Mouse (Mus musculus): ENCODE measurements around the gene Cadm1.

Cadm1 gene

DNA sequence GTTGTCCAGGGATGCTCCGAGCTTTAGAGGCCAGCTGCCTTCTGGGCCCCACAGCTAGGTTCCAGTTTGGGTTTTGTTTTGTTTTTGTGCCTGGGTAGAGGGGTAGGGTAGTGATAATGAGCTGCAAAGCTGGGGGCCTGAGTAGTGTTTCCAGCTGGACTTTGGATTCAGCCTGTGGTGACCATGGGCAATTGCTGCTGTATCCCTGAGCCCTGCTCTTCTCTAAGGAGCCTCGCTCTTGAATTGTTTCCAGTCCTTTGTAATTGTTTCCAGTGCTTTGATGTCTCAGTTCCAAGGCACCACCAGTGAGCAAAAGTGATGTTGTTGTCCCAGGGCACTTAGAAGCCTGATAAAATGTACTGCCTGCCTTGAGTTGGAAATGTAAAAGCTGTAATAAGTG lies 331.8 kb downstream of the Cadm1 start:
- no peak for DNase-seq (ENCODE audit: low read depth, low spot score)

GRCm38 (mm10) chr9:47866001-47866400 lies 336.0 kb downstream of the Cadm1 start:
- DNase-seq (ENCODE audit: low read depth, low spot score) = no peak

DNA sequence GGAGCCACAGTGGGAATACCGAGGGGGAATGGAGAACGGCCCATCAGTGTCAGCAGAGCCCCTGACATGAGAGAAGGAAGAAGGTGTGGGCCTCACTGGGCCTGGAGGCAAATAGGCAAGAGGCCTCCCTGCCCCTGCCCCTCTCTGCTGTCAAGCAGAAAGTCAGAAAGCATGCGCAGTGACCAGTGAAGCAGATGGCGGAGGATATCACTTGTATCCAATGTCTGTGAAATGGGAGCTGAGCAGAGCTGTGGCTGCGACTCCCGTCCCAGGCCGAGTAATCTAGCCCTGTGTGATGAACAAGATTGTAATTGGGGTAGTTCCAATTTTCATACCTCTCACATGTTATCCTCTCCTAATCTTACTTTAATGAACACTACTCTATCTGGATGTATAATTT lies 337.5 kb downstream of the Cadm1 start:
- no peak for DNase-seq (ENCODE audit: low read depth, low spot score)

GRCm38 (mm10) chr9:47869661-47870060 lies 339.7 kb downstream of the Cadm1 start:
- DNase-seq (ENCODE audit: low read depth, low spot score) = no peak

DNA sequence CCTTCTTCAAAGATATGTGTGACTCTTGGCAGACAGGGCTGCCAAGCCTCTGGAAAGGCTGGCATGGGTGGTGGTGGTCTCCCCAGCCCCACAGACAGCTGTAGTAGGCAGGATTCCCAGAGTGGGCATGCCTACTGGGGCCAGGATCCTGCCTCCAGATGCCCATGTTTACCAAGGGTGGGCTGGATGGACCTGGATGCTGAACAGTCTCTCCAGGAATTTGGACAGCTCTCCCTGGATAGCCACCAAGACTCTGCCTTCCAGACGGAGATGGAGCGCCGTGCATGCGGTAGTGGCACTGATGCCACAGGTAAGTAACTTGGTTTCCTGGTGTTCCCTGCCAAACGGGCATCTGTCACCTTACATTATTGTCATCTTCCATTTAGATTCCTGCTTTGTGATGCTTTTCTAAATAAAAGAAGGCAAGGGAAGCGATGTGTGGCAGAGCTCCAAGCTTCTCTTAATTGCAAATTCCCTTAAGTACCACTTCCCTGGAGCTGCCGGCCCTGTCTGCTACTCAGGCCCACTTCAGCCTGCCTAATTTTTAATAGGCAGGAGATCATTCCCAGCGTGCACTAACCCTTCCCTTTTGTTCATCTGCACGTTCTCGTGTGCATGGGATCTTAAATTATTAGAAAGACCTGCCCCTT lies 346.7 kb downstream of the Cadm1 start:
- no peak for DNase-seq (ENCODE audit: low read depth, low spot score)

GRCm38 (mm10) chr9:47880171-47880570 lies 350.2 kb downstream of the Cadm1 start:
- DNase-seq (ENCODE audit: low read depth, low spot score) = no peak

GRCm38 (mm10) chr9:47882372-47882771 lies 352.4 kb downstream of the Cadm1 start:
- no peak for DNase-seq (ENCODE audit: low read depth, low spot score)

DNA sequence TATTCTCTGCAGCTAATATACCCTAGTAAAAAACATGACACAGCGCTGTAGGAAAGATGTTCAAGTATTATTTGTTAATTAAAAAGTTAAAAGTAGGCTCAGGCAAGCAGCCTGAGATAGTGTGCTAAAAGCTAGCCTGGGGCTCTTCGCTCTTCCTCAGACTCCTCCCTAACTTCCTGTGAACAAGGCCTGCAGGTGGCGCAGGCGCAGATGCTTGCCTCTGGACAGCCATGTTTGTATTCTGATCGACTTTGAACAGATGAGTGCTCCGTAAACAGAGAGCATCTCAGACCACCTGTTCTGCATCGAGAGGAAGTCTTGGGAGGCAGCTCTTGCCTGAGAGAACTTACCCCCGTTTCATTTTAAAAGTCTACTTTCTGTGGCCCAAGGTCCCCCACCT lies 361.7 kb downstream of the Cadm1 start:
- no peak for DNase-seq (ENCODE audit: low read depth, low spot score)

- DNase-seq (ENCODE audit: low read depth, low spot score) = no peak
Observed at GRCm38 (mm10) chr9:47892995-47893394, 363.0 kb downstream of the Cadm1 start.

GRCm38 (mm10) chr9:47894096-47894495 lies 364.1 kb downstream of the Cadm1 start:
- DNase-seq (ENCODE audit: low read depth, low spot score) = no peak

DNA sequence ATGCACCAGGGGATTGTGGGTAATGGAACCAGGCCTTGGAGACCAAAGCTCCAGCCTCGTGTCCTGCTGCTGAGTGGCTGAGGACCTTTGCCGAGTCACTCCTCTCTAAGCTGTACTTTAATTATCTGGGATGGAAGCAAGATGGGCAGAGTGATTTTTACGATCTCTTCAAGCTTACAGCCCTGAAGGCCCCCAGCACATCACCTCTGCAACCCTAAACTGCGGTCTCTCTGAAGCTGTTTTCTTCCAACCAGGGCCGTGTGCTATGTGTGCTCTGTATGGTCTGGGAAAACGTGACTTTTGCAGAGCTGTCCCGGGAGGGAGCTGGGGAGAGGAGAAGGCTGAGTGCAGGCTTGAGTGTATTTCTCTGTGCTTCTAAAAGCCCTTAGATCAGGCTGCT lies 364.7 kb downstream of the Cadm1 start:
- no peak for DNase-seq (ENCODE audit: low read depth, low spot score)

- no peak for DNase-seq (ENCODE audit: low read depth, low spot score)
Observed at GRCm38 (mm10) chr9:47895121-47895520, 365.1 kb downstream of the Cadm1 start.

DNA sequence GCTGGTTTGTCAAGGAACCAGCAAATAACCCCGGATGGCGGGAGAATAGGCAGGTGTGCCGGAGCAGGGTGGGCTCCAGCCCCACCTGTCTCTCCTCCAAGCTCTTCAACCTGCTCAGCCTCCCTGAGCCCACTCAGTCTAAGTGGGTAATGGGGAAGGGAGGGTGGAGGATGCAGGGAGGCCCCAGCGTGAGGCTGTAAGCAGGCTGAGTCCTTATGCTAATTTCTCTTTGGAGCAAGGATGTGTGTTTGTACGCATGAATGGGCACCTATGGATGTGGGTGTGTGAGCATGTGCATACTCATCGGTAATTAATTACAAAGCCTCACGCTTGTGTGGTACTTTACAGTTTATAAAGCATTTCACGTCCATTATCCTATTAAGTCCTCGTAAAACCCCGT lies 370.8 kb downstream of the Cadm1 start:
- DNase-seq (ENCODE audit: low read depth, low spot score) = no peak

DNA sequence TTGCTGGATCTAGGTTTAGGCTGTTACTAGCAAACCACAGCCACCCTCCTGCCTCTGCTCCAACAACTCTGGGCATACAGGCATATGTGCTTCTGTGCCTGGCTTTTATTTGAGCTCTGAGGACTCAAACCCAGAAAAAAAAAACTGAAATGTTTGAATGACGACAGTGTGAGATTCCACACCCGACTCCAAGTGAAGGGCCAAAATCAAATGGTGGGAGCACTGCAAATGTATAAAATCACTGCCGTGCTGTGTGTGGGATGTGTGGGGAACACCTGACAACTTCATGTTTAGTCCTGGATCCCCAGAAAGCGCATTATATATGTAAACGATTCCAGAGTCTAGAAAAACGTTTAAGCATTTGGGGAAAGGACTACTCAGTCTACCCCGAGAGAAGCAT lies 373.7 kb downstream of the Cadm1 start:
- no peak for DNase-seq (ENCODE audit: low read depth, low spot score)

GRCm38 (mm10) chr9:47904339-47904922 lies 374.5 kb downstream of the Cadm1 start:
- no peak for DNase-seq (ENCODE audit: low read depth, low spot score)

DNA sequence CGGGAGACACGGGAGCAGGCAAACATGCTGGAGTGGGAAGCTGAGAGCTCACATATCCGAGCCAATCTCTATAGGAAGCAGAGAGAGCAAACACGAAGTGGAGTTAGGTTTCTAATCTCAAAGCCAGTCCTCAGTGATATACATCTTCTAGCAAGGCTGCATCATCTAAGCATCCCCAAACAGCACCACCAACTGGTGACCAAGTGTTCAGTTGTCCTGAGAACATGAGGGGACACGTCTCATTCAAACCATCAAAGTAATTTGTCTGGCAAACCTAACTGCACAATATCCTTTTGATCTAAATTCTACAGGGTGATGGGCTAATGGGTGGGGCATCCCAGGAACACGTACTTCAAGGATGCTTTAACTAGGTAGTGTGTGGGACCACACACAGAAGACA lies 376.5 kb downstream of the Cadm1 start:
- DNase-seq (ENCODE audit: low read depth, low spot score) = no peak
